Mouse (Mus musculus) forebrain, embryonic 15.5 days (tissue): Measurements from ENCODE around the gene Cdh13. TPM values are rescaled to one million over a fixed set of nuclear protein-coding genes. Genes with fewer than 3 reads are reported as not detected.
A peak's percentile ranks its signal among the peaks of the same experiment; 100 is the strongest.

Experiments
- ATAC-seq: fragments of 200-750 bp; cut with Nextera tagmentation; replicated peaks from 2 replicates; pipeline ENCODE4 v1.8.0; 2017; ENCODE audit warnings: mild to moderate bottlenecking, moderate TSS enrichment, moderate library complexity
- H3K27ac ChIP-seq: fragments of 300-500 bp; sonication (generic); replicated peaks from 2 replicates; pipeline ENCODE4 v1.5.1; 2015; ENCODE audit warnings: mild to moderate bottlenecking, inconsistent platforms
- H3K27me3 ChIP-seq: fragments of 300-500 bp; sonication (generic); 2 replicates; pipeline ENCODE4 v1.6.1; 2015; ENCODE audit warnings: inconsistent platforms
- H3K36me3 ChIP-seq: fragments of 300-500 bp; sonication (generic); 2 replicates; pipeline ENCODE4 v1.6.1; 2015; ENCODE audit warnings: mild to moderate bottlenecking, inconsistent platforms
- H3K4me1 ChIP-seq: fragments of 300-500 bp; sonication (generic); 2 replicates; pipeline ENCODE4 v1.6.1; 2015; ENCODE audit warnings: inconsistent platforms
- H3K4me2 ChIP-seq: fragments of 300-500 bp; sonication (generic); replicated peaks from 2 replicates; pipeline ENCODE4 v1.6.1; 2015; ENCODE audit warnings: mild to moderate bottlenecking, inconsistent platforms
- H3K4me3 ChIP-seq: fragments of 300-500 bp; sonication (generic); 2 replicates; pipeline ENCODE4 v1.5.1; 2015; ENCODE audit warnings: mild to moderate bottlenecking, inconsistent platforms
- H3K9ac ChIP-seq: fragments of 300-500 bp; sonication (generic); replicated peaks from 2 replicates; pipeline ENCODE4 v1.6.1; 2015; ENCODE audit warnings: mild to moderate bottlenecking, inconsistent platforms
- H3K9me3 ChIP-seq: fragments of 300-500 bp; sonication (generic); 2 replicates; pipeline ENCODE4 v1.6.1; 2016; ENCODE audit warnings: inconsistent platforms
- WGBS: fragments of 180-500 bp; shearing (Covaris S2); methylation state at CpG from one replicate; pipeline ENCODE4 v1.1.7; 2015; ENCODE audit warnings: mixed read lengths; 5-methylcytosine and 5-hydroxymethylcytosine counted together
- polyA plus RNA-seq: library from polyadenylated mRNA; unstranded; fragments of >200 nt; fragmentation: Nextera tagmentation; extraction: Ambion mirVana; gene quantifications from 2 replicates; pipeline ENCODE4 v1.2.1, GENCODE M21; 2015

The Cdh13 gene
- polyA plus RNA-seq, 1 experiment from 2014 or later: 102 TPM

GRCm38 (mm10) chr8:118618195-118618594, 334.7 kb downstream of the Cdh13 start:
- Histone ChIP-seq H3K36me3 (no peaks in the 10 kb centered on the region), H3K4me2 (no peak overlapping the region), H3K27me3 (no peaks in the 10 kb centered on the region), H3K9me3 (no peaks in the 10 kb centered on the region), H3K27ac (no peak overlapping the region), H3K9ac (no peak overlapping the region), H3K4me1 (no peaks in the 10 kb centered on the region), H3K4me3 (no peak overlapping the region)
- WGBS: 93% methylated on average over 10 of the region's 10 CpGs
- no peak for ATAC-seq

DNA sequence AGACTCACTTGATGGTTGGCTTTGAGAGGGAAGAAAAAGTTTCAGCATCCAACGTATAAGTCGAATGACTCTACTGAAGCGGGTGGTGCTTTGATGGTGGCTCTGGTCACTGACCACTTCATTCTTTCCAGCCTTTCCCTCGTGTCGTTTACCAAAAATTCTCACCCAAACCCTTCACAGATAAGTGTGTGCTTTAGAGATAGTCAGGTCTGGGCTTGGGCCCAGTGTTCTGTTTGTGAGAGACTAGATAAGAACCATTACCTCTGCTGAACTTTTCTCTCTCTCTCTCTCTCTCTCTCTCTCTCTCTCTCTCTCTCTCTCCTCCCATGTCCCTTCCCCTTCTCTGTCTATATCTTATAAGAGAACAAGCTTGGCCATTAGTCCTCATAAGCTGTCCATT, 342.9 kb downstream of the Cdh13 start:
- Histone ChIP-seq H3K9me3 (no peaks in the 10 kb centered on the region), H3K4me1 (0 out of 2 replicates have a peak, but pooled peaks cover 4% of the 10 kb centered on the region), H3K27me3 (no peaks in the 10 kb centered on the region), H3K36me3 (no peaks in the 10 kb centered on the region), H3K4me2 (no peak overlapping the region), H3K4me3 (no peak overlapping the region), H3K27ac (no peak overlapping the region), H3K9ac (no peak overlapping the region)
- 89% methylated on average over 5 of the region's 5 CpGs for WGBS
- no peak for ATAC-seq

- Histone ChIP-seq H3K27me3 (no peaks in the 10 kb centered on the region), H3K4me2 (no peak overlapping the region), H3K4me3 (no peak overlapping the region), H3K4me1 (0 out of 2 replicates have a peak, but pooled peaks cover 4% of the 10 kb centered on the region), H3K9ac (no peak overlapping the region), H3K9me3 (no peaks in the 10 kb centered on the region), H3K36me3 (no peaks in the 10 kb centered on the region), H3K27ac (no peak overlapping the region)
- 90% methylated on average over 5 of the region's 5 CpGs for WGBS
- ATAC-seq: no peak
Observed at GRCm38 (mm10) chr8:118627737-118628136, 344.2 kb downstream of the Cdh13 start.

DNA sequence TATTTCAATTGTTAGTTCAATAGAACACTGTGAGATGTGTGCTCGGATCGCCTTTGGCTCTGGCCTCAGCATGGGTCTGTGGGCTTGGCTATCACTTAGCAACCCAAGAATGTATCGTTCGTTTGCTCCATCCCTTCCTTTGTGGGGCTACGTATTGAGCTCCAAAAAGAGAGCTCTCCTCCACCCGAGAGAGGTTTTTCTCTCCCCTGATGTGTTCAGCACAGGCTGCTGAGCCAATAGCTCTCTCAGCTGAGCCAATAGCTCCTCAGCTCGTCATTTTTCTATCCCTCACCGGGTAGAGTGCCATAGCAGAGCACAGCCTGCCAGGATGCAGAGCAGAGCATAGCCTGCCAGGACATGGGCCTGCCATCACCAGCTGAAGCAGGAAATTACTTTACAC, 345.2 kb downstream of the Cdh13 start:
- Histone ChIP-seq H3K27me3 (no peaks in the 10 kb centered on the region), H3K9ac (no peak overlapping the region), H3K36me3 (no peaks in the 10 kb centered on the region), H3K4me1 (0 out of 2 replicates have a peak, but pooled peaks cover 4% of the 10 kb centered on the region), H3K9me3 (no peaks in the 10 kb centered on the region), H3K4me2 (no peak overlapping the region), H3K4me3 (no peak overlapping the region), H3K27ac (peak overlapping the region; percentile 63)
- WGBS: 40% methylated on average over 8 of the region's 8 CpGs
- ATAC-seq: no peak

DNA sequence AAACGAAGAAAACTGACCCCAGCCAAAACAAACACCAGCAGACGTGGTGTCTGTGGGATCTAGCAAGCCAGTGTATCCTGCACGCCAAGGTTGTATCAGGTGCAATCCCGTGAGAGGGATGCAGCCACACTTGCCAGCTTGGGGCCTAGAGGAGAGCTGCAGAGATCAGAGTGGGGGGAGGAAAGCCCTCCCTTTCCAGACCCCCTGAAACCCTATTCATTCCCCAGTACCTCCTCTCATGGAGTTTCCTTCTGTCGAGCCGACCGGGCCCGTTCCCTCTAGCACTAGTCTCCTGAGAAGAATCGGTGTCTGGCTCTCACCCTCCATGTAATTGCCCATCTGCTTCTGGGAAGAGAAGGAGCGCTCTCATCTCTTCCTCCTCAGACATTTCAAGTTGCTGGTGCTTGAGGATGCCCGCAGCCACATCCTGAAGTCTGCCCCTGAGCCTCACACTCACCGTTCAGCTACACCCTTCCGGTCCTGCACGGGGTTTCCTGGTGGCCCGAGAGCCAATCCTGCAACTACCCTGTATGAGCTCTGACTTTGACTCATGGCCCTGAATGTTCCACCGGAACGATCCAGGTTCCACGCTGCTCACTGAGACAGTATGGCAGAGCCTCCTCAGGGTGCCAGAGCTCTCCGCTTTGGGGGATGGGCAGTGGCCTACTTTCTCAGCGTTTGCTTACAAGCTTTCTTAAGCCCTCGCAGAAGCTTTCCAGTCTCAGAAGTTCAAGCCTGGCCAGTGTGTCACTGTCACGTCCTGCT, 351.9 kb downstream of the Cdh13 start:
- 69% methylated on average over 22 of the region's 22 CpGs for WGBS
- 0 out of 2 replicates have a peak, but pooled peaks cover 5% of the 10 kb centered on the region for H3K4me1 ChIP-seq
- no peak overlapping the region for H3K4me2 ChIP-seq
- no peaks in the 10 kb centered on the region for H3K36me3 ChIP-seq
- no peak overlapping the region for H3K27ac ChIP-seq
- H3K9me3 ChIP-seq: no peaks in the 10 kb centered on the region
- H3K27me3 ChIP-seq: no peaks in the 10 kb centered on the region
- no peak overlapping the region for H3K9ac ChIP-seq
- H3K4me3 ChIP-seq: no peak overlapping the region
- ATAC-seq: no peak

- H3K4me1 ChIP-seq: 0 out of 2 replicates have a peak, but pooled peaks cover 5% of the 10 kb centered on the region
- H3K27me3 ChIP-seq: no peaks in the 10 kb centered on the region
- ATAC-seq: no peak
- H3K27ac ChIP-seq: no peak overlapping the region
- H3K9me3 ChIP-seq: no peaks in the 10 kb centered on the region
- H3K36me3 ChIP-seq: no peaks in the 10 kb centered on the region
- H3K9ac ChIP-seq: no peak overlapping the region
- H3K4me2 ChIP-seq: no peak overlapping the region
- H3K4me3 ChIP-seq: no peak overlapping the region
- WGBS: 61% methylated on average over 8 of the region's 8 CpGs
Observed at GRCm38 (mm10) chr8:118639606-118640005, 356.1 kb downstream of the Cdh13 start.

DNA sequence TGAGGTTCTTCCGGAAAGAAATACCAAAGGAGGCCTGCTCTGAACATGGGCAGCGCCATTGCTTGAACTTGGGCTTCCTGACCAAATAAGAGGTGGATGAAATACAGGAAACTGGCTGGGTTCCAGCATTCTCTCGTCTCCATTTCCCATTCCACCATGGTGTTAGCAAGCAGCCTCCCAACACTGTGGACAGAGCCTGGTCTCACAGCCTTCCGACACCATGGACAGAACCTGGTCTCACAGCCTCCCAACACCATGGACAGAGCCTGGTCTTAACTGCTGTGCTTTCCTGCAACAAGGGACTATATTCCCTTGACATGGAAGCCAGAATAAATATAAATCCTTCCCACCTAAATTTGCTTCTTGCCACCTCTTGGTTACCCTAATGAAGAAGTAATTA, 358.3 kb downstream of the Cdh13 start:
- no peaks in the 10 kb centered on the region for H3K9me3 ChIP-seq
- H3K27ac ChIP-seq: no peak overlapping the region
- no peak overlapping the region for H3K4me2 ChIP-seq
- no peaks in the 10 kb centered on the region for H3K27me3 ChIP-seq
- H3K36me3 ChIP-seq: no peaks in the 10 kb centered on the region
- H3K4me1 ChIP-seq: no peaks in the 10 kb centered on the region
- H3K4me3 ChIP-seq: no peak overlapping the region
- no peak overlapping the region for H3K9ac ChIP-seq
- 86% methylated on average over 4 of the region's 4 CpGs for WGBS
- no peak for ATAC-seq

DNA sequence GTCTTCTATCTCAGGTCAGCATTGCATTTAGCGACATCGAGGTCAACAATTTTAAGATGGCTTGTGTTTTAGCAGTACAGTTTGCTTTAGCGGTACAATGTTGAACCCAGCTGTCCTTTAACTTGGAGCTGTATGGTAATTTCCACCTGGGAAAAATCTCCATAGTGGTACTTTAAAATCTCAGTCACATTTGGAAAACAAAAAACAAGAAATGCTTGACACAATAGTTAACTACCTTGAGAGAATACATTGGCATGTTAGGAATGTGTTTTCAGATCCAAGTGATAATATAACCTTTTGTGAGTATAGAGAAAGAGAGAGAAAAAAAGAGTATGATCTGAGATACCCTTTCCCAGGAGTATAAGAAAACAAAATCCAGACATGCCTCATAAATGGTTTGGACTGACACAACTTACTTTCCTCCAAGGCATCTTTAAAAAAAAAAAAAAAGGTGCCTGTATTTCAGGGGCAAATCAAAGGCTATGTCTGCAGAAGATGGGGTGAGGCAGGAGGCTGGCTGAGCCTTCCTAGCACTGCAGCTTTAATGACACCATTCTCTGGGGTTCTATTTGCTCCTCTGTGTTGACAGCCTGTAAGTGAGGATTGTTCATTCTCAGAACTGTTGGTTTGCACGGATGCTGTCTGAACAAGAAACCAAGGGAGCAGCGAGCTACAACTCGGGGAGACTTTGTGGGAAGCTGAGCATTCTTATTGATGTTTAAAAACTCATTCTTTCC, 365.4 kb downstream of the Cdh13 start:
- Histone ChIP-seq H3K9ac (no peak overlapping the region), H3K4me2 (no peak overlapping the region), H3K27me3 (no peaks in the 10 kb centered on the region), H3K4me1 (no peaks in the 10 kb centered on the region), H3K9me3 (no peaks in the 10 kb centered on the region), H3K36me3 (no peaks in the 10 kb centered on the region), H3K27ac (no peak overlapping the region), H3K4me3 (no peak overlapping the region)
- WGBS: 83% methylated on average over 6 of the region's 6 CpGs
- ATAC-seq: no peak

- no peak overlapping the region for H3K4me2 ChIP-seq
- no peak overlapping the region for H3K27ac ChIP-seq
- no peak for ATAC-seq
- H3K4me1 ChIP-seq: no peaks in the 10 kb centered on the region
- WGBS: 96% methylated on average over 4 of the region's 4 CpGs
- no peak overlapping the region for H3K9ac ChIP-seq
- H3K36me3 ChIP-seq: no peaks in the 10 kb centered on the region
- no peak overlapping the region for H3K4me3 ChIP-seq
- H3K9me3 ChIP-seq: no peaks in the 10 kb centered on the region
- H3K27me3 ChIP-seq: no peaks in the 10 kb centered on the region
Observed at GRCm38 (mm10) chr8:118649981-118650380, 366.4 kb downstream of the Cdh13 start.

DNA sequence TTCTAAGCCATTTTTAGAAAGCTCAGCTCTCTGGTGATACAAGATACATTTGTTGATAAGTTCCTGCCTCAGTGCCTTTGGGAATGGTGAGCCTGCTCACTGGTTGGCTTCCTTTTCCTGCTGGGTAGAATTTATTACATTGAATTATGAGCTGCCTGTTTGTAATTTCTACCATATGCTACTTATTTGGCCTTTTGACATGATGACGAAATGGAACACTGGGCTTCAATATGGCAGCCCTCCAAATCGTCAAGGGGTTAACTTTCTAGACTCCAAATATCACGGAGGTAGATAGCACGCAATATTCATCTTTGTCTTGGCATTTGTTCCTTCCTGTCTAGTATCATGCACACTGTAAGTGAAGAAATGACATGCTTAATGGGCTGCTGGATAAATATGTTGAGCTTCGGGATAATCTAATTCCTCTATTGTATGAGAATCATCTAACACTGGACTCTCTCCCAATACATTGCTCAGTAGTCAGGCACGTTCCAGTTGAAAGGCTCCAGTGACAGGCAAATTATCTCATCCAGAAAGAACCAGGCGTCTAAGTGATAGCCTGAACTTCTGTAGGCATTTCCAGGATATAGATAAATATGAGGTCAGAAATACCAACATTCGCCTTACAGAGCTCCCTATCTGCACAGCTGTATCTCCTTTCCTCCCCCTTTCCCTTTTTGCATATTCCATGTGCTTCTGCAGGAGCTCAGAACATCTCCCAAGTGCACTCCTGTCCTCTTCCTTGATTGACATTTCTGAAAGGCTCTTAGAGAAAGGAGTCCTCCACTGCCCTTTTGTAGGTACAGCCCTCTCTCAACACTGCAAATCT, 378.7 kb downstream of the Cdh13 start:
- no peak overlapping the region for H3K4me3 ChIP-seq
- ATAC-seq: no peak
- 87% methylated on average over 8 of the region's 8 CpGs for WGBS
- no peaks in the 10 kb centered on the region for H3K27me3 ChIP-seq
- no peak overlapping the region for H3K27ac ChIP-seq
- H3K4me2 ChIP-seq: no peak overlapping the region
- no peaks in the 10 kb centered on the region for H3K9me3 ChIP-seq
- H3K36me3 ChIP-seq: no peaks in the 10 kb centered on the region
- no peak overlapping the region for H3K9ac ChIP-seq
- 0 out of 2 replicates have a peak, but pooled peaks cover 3% of the 10 kb centered on the region for H3K4me1 ChIP-seq

- H3K36me3 ChIP-seq: no peaks in the 10 kb centered on the region
- ATAC-seq: no peak
- no peaks in the 10 kb centered on the region for H3K27me3 ChIP-seq
- 0 out of 2 replicates have a peak, but pooled peaks cover 8% of the 10 kb centered on the region for H3K4me1 ChIP-seq
- no peak overlapping the region for H3K9ac ChIP-seq
- no peak overlapping the region for H3K27ac ChIP-seq
- 95% methylated on average over 5 of the region's 5 CpGs for WGBS
- H3K4me3 ChIP-seq: no peak overlapping the region
- H3K4me2 ChIP-seq: no peak overlapping the region
- no peaks in the 10 kb centered on the region for H3K9me3 ChIP-seq
Observed at GRCm38 (mm10) chr8:118665081-118665480, 381.5 kb downstream of the Cdh13 start.

GRCm38 (mm10) chr8:118667736-118668135, 384.2 kb downstream of the Cdh13 start:
- H3K9me3 ChIP-seq: no peaks in the 10 kb centered on the region
- H3K36me3 ChIP-seq: no peaks in the 10 kb centered on the region
- H3K4me2 ChIP-seq: no peak overlapping the region
- H3K4me1 ChIP-seq: 0 out of 2 replicates have a peak, but pooled peaks cover 5% of the 10 kb centered on the region
- no peaks in the 10 kb centered on the region for H3K27me3 ChIP-seq
- no peak overlapping the region for H3K9ac ChIP-seq
- H3K27ac ChIP-seq: no peak overlapping the region
- WGBS: 80% methylated on average over 4 of the region's 4 CpGs
- no peak overlapping the region for H3K4me3 ChIP-seq
- no peak for ATAC-seq
